Mouse (Mus musculus) lung, adult 2 months (tissue): Measurements from ENCODE around the gene Hipk2.

Source experiments
- CTCF ChIP-seq: fragments of 200-500 bp; IDR thresholded peaks from 2 replicates; pipeline ENCODE4 v1.5.1; 2011; ENCODE audit warnings: mild to moderate bottlenecking, low read length, control low read depth; ENCODE audit not compliant: insufficient read depth
- POLR2A ChIP-seq: fragments of 200-500 bp; IDR thresholded peaks from 2 replicates; pipeline ENCODE4 v1.6.1; 2011; ENCODE audit warnings: low read depth, mild to moderate bottlenecking, control low read depth, low read length, borderline replicate concordance; ENCODE audit errors: extremely low read depth

- TF ChIP-seq POLR2A: no peak
- TF ChIP-seq CTCF: no peak
Observed at GRCm38 (mm10) chr6:38692556-38692955, 183.4 kb downstream of the Hipk2 start.
